ENCODE assay signal across 9 mouse cellular contexts in the genomic region with DNA sequence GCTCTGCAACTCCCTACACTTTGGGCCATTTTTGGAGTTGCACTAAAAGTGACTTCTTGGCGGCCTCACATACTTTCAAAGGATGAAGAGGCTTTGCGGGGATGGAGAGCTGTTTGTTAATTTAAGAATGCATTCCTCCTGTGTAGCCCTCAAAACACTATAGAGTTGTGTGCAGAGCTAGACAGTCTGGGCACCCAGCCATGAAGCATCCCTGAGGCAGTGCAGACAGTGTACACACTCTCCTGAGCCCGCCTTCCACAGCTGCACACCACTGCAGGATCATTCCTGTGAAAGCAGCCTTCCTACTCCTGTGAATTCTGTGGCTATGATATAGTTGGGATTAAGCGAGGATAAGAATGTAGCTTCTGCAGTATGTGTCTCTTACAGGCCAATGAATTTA. TPM values are rescaled to one million over a fixed set of nuclear protein-coding genes. Genes with fewer than 3 reads are reported as not detected.
A peak's percentile ranks its signal among the peaks of the same experiment; 100 is the strongest.
DNase-seq lines count a peak whose midpoint lies in the region; ATAC-seq lines count a peak whose summit lies in the region.
"Had no signal": no experiment of that assay in that cellular context is flagged by ENCODE, and none has a peak within 500 bp of the region (broad histone marks: within the 10 kb centered on the region; RNA-seq: fewer than 3 reads in every experiment).

No protein-coding gene starts in this region.

- H3K9me3 ChIP-seq in limb, embryonic 15.5 days: no peaks in the 10 kb centered on the region
- H3K9me3 ChIP-seq: limb, embryonic 12.5 days had no signal

- H3K4me2 ChIP-seq in limb, embryonic 15.5 days: no peak overlapping the region
- H3K4me2 ChIP-seq: limb, embryonic 12.5 days had no signal

- WGBS in limb, embryonic 15.5 days: 36% methylated on average over 4 of the region's 4 CpGs

- no peaks in the 10 kb centered on the region for H3K36me3 ChIP-seq in limb, embryonic 15.5 days
- H3K36me3 ChIP-seq: limb, embryonic 12.5 days had no signal

- H3K4me3 ChIP-seq in limb, embryonic 15.5 days: no peak overlapping the region
- H3K4me3 ChIP-seq: limb, embryonic 12.5 days had no signal

- no peaks in the 10 kb centered on the region for H3K27me3 ChIP-seq in limb, embryonic 15.5 days
- H3K27me3 ChIP-seq: limb, embryonic 12.5 days had no signal

- H3K27ac ChIP-seq in limb, embryonic 15.5 days: peak overlapping the region; percentile 27; the same call in 1 of the 2 replicates
- H3K27ac ChIP-seq: limb, embryonic 12.5 days had no signal

- intact Hi-C loops in heart, postnatal 14 days (cut with DNase I): loop anchor here (5.0 kb wide), 1 partner anchor 153 kb away; no protein-coding TSS in a partner anchor

- DNase-seq in heart, postnatal 14 days: peak; percentile 31
- DNase-seq in heart, adult 9 months (ENCODE audit: low spot score in 2 of 2): no peak
- peak; percentile 60 for DNase-seq in MN1 (ENCODE audit: low spot score)
- peak; percentile 51 to 53 for DNase-seq in cerebellum, postnatal 14 days
- no peak for DNase-seq in urinary bladder, postnatal 4 days (ENCODE audit: low spot score in 2 of 2)
- no peak for DNase-seq in spleen, postnatal 14 days (ENCODE audit: low spot score in 2 of 2)
- no peak for DNase-seq in adrenal gland, adult 18-20 months (ENCODE audit: low spot score in 2 of 2)

- H3K9ac ChIP-seq in limb, embryonic 15.5 days: no peak overlapping the region
- H3K9ac ChIP-seq: limb, embryonic 12.5 days had no signal

- peaks cover 32% of the 10 kb centered on the region for H3K4me1 ChIP-seq in limb, embryonic 15.5 days

- ATAC-seq in limb, embryonic 15.5 days (ENCODE audit: insufficient number of reproducible peaks, low FRiP score, low TSS enrichment, low read depth): no peak

RNA-seq across cellular contexts. Expression of a gene that starts 4.9 kb away (rescaled TPM):
- 10 to 100 TPM; 36.2 to 36.5 TPM for total RNA-seq in heart, postnatal 14 days (2021)
- 13.2 and 15.4 TPM in 2 replicates for polyA plus RNA-seq in limb, embryonic 15.5 days (2015; fragmentation: Nextera tagmentation; extraction: Ambion mirVana)
- 10 to 100 TPM; 20.4 to 24.5 TPM for total RNA-seq in adrenal gland, adult 18-20 months (2021)

Comparison
In these comparisons a context has a peak if more than half of its experiments do, and no peak if none do; other contexts are left out.
1. DNase-seq: peak in heart, postnatal 14 days (2 of 2), MN1 (single experiment) and cerebellum, postnatal 14 days (2 of 2); none in heart, adult 9 months (0 of 2), urinary bladder, postnatal 4 days (0 of 2), spleen, postnatal 14 days (0 of 2) and adrenal gland, adult 18-20 months (0 of 2).